Mouse (Mus musculus) MEL (cell line): ENCODE results near the gene Arhgef25. TPM values are rescaled to one million over a fixed set of nuclear protein-coding genes. Genes with fewer than 3 reads are reported as not detected.

Experiments
- DNase-seq: peaks from one replicate; pipeline ENCODE4 v3.0.0; 2011; ENCODE audit warnings: low read depth, low spot score
- H3K27ac ChIP-seq: 2 replicates; pipeline ENCODE4 v1.5.1; 2012; ENCODE audit warnings: low read depth, mild to moderate bottlenecking, control low read depth, low read length, moderate library complexity; ENCODE audit not compliant: control insufficient read depth
- H3K27me3 ChIP-seq, 2 experiments: fragments of 150-350 bp in 1 of 2; sonication (generic) in 1 of 2; 2 replicates each; pipeline ENCODE4 v1.6.1; 2012; ENCODE audit warnings: low read length in 2 of 2, mild to moderate bottlenecking in 2 of 2, improper control_type of control experiment in 1 of 2, moderate library complexity in 1 of 2; ENCODE audit not compliant: insufficient read depth in 2 of 2, control insufficient read depth in 1 of 2
- H3K36me3 ChIP-seq, 2 experiments: 2 replicates each; pipeline ENCODE4 v1.6.1; 2012 to 2014; ENCODE audit warnings: low read length in 2 of 2, improper control_type of control experiment in 1 of 2, inconsistent platforms in 1 of 2, mild to moderate bottlenecking in 1 of 2; ENCODE audit not compliant: insufficient read depth in 2 of 2, control insufficient read depth in 1 of 2
- H3K4me1 ChIP-seq, 2 experiments: fragments of 150-350 bp in 1 of 2; sonication (generic) in 1 of 2; 2 replicates each; pipeline ENCODE4 v1.6.1; 2012; ENCODE audit warnings: low read length in 2 of 2, improper control_type of control experiment in 1 of 2, mild to moderate bottlenecking in 1 of 2; ENCODE audit not compliant: insufficient read depth in 2 of 2, control insufficient read depth in 1 of 2
- H3K4me3 ChIP-seq, 2 experiments: fragments of 150-350 bp in 1 of 2; sonication (generic) in 1 of 2; 2 replicates each; pipeline ENCODE4 v1.5.1; 2012; ENCODE audit warnings: low read depth in 2 of 2, low read length in 2 of 2, mild to moderate bottlenecking in 2 of 2, moderate library complexity in 2 of 2, control low read depth in 1 of 2, improper control_type of control experiment in 1 of 2; ENCODE audit not compliant: control insufficient read depth in 1 of 2, insufficient read depth in 1 of 2
- H3K79me2 ChIP-seq: 2 replicates; pipeline ENCODE4 v1.6.1; 2012; ENCODE audit warnings: mild to moderate bottlenecking, low read length, moderate library complexity; ENCODE audit not compliant: control insufficient read depth, poor library complexity, insufficient read depth
- H3K9ac ChIP-seq: 2 replicates; pipeline ENCODE4 v1.6.1; 2012; ENCODE audit warnings: low read depth, mild to moderate bottlenecking, control low read depth, low read length, moderate library complexity; ENCODE audit not compliant: control insufficient read depth, poor library complexity, severe bottlenecking
- H3K9me3 ChIP-seq: fragments of 150-350 bp; sonication (generic); replicated peaks from 2 replicates; pipeline ENCODE4 v1.6.1; 2012; ENCODE audit warnings: mild to moderate bottlenecking, low read length, improper control_type of control experiment, moderate library complexity; ENCODE audit not compliant: insufficient read depth
- CTCF ChIP-seq, 3 experiments: IDR thresholded peaks in 2 of 3; conservative IDR thresholded peaks in 1 of 3; 2 replicates each; pipeline ENCODE4 v1.5.1; 2011 to 2012; ENCODE audit warnings: low read length in 3 of 3, low read depth in 2 of 3, mild to moderate bottlenecking in 2 of 3, improper control_type of control experiment in 1 of 3, inconsistent platforms in 1 of 3, mixed read lengths in 1 of 3, moderate library complexity in 1 of 3; ENCODE audit not compliant: control insufficient read depth in 1 of 3, insufficient read depth in 1 of 3, poor library complexity in 1 of 3, severe bottlenecking in 1 of 3
- MAFK ChIP-seq: IDR thresholded peaks from 2 replicates; pipeline ENCODE4 v1.6.1; 2011; ENCODE audit warnings: low read depth, mild to moderate bottlenecking, low read length, improper control_type of control experiment, borderline replicate concordance
- MEF2A ChIP-seq: IDR thresholded peaks from 2 replicates; pipeline ENCODE4 v1.6.1; 2014; ENCODE audit warnings: low read depth, mild to moderate bottlenecking, inconsistent platforms, low read length, improper control_type of control experiment; ENCODE audit not compliant: poor library complexity, insufficient replicate concordance, severe bottlenecking; ENCODE audit errors: extremely low read depth
- POLR2A ChIP-seq, 2 experiments: IDR thresholded peaks; 2 replicates each; pipeline ENCODE4 v1.6.1; 2011 to 2012; ENCODE audit warnings: low read length in 2 of 2, mild to moderate bottlenecking in 2 of 2, control low read depth in 1 of 2, improper control_type of control experiment in 1 of 2, low read depth in 1 of 2, moderate library complexity in 1 of 2; ENCODE audit not compliant: control insufficient read depth in 1 of 2, insufficient read depth in 1 of 2, poor library complexity in 1 of 2
- POLR2AphosphoS5 ChIP-seq: IDR thresholded peaks from 2 replicates; pipeline ENCODE4 v1.6.1; 2012; ENCODE audit warnings: low read depth, borderline replicate concordance, mild to moderate bottlenecking, inconsistent platforms, low read length, moderate library complexity, mixed read lengths
- RAD21 ChIP-seq: IDR thresholded peaks from 2 replicates; pipeline ENCODE4 v1.6.1; 2011; ENCODE audit warnings: mild to moderate bottlenecking, low read depth, low read length, improper control_type of control experiment
- RCOR1 ChIP-seq: IDR thresholded peaks from 2 replicates; pipeline ENCODE4 v1.6.1; 2012; ENCODE audit warnings: low read depth, mild to moderate bottlenecking, inconsistent platforms, low read length, improper control_type of control experiment
- SIN3A ChIP-seq: IDR thresholded peaks from 2 replicates; pipeline ENCODE4 v1.6.1; 2012; ENCODE audit warnings: low read length, improper control_type of control experiment, inconsistent platforms
- SMC3 ChIP-seq: IDR thresholded peaks from 2 replicates; pipeline ENCODE4 v1.6.1; 2011; ENCODE audit warnings: low read depth, low read length, improper control_type of control experiment
- TBP ChIP-seq: IDR thresholded peaks from 2 replicates; pipeline ENCODE4 v1.8.0; 2011; ENCODE audit warnings: low read depth, low read length, improper control_type of control experiment
- USF1 ChIP-seq: IDR thresholded peaks from 2 replicates; pipeline ENCODE4 v1.6.1; 2014; ENCODE audit warnings: low read depth, mild to moderate bottlenecking, inconsistent platforms, low read length, improper control_type of control experiment, moderate library complexity
- ZC3H11A ChIP-seq: IDR thresholded peaks from 2 replicates; pipeline ENCODE4 v1.6.1; 2012; ENCODE audit warnings: low read depth, mild to moderate bottlenecking, inconsistent platforms, low read length, improper control_type of control experiment
- ZKSCAN1 ChIP-seq: IDR thresholded peaks from 2 replicates; pipeline ENCODE4 v1.6.1; 2012; ENCODE audit warnings: low read depth, mild to moderate bottlenecking, inconsistent platforms, low read length, improper control_type of control experiment, moderate library complexity
- ZNF384 ChIP-seq: IDR thresholded peaks from 2 replicates; pipeline ENCODE4 v1.6.1; 2012; ENCODE audit warnings: low read depth, mild to moderate bottlenecking, inconsistent platforms, low read length, improper control_type of control experiment
- polyA plus RNA-seq, 2 experiments: library from polyadenylated mRNA; stranded (reverse) in 1 of 2; unstranded in 1 of 2; fragments of >175 nt in 1 of 2; fragments of >200 nt in 1 of 2; gene quantifications; 2 replicates each; pipeline versions ENCODE4 v1.2.1 to v1.2.4; 2012; ENCODE audit warnings: low replicate concordance in 2 of 2, low read depth in 1 of 2; ENCODE audit not compliant: insufficient read length in 2 of 2, insufficient read depth in 1 of 2, missing spikeins in 1 of 2
- total RNA-seq: library from RNA; depleted of rRNA; stranded (reverse); fragments of 300-350 nt; gene quantifications from 2 replicates; pipeline ENCODE4 v1.2.3, GENCODE M21; 2012

Gene Arhgef25
- total and polyA plus RNA-seq, 3 experiments = 16.9 to 44.6 TPM; not detected in 1

DNA sequence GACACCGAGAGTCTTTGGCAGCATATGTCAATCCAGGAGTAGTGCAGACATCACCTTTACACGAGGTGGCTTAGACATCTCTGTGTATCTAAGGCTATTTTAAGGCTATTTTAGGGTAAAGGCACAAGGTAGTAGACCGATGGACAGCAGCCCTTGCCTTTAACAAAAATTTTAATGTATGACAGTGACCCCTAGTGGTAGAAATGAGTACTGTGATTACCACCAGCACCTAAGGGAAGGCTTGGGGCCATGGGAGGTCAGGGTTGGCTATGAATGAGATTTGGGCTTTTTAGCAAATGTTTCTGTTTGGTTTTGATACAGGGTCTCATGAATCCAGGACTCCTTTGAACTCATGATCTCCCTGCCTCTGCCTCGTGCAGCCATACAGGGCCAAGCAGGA, 39.0 kb upstream of the Arhgef25 start:
- H3K4me3 ChIP-seq = no peak overlapping the region
- no peaks in the 10 kb centered on the region for H3K36me3 ChIP-seq
- H3K27ac ChIP-seq = no peak overlapping the region
- DNase-seq = peak; percentile 76
- H3K9me3 ChIP-seq = no peaks in the 10 kb centered on the region
- TF ChIP-seq RCOR1 (no peak), SIN3A (0 out of 2 replicates have a peak, but pooled peaks have one; percentile 22), RAD21 (peak; percentile 94), USF1 (no peak), CTCF (IDR thresholded peaks at IDR 0.05 in 2 of 3, conservative IDR thresholded peaks at IDR 0.05 in 1 of 3; ENCODE audit: control insufficient read depth in 1 of 3, insufficient read depth in 1 of 3, low read depth in 2 of 3, low read length in 3 of 3, poor library complexity in 1 of 3, severe bottlenecking in 1 of 3) (peak; percentile 41 to 93 (median 83)), POLR2A (IDR thresholded peaks at IDR 0.05; ENCODE audit: control insufficient read depth in 1 of 2, insufficient read depth in 1 of 2, low read depth in 1 of 2, low read length in 2 of 2, poor library complexity in 1 of 2) (no peak), ZC3H11A (peak; percentile 95), MAFK (no peak), SMC3 (peak; percentile 94)
- H3K27me3 ChIP-seq = no peaks in the 10 kb centered on the region
- H3K79me2 ChIP-seq = no peaks in the 10 kb centered on the region
- no peak overlapping the region for H3K9ac ChIP-seq
- H3K4me1 ChIP-seq = peaks cover 0 to 7% of the 10 kb centered on the region in 2 experiments; a peak in 1 of 4 replicates

GRCm38 (mm10) chr10:127227163-127227562, 37.3 kb upstream of the Arhgef25 start:
- TF ChIP-seq POLR2AphosphoS5 (no peak), ZKSCAN1 (no peak), ZNF384 (no peak)
- no peak overlapping the region for H3K4me3 ChIP-seq
- H3K27me3 ChIP-seq = no peaks in the 10 kb centered on the region
- peaks cover 0 to 7% of the 10 kb centered on the region in 2 experiments; a peak in 1 of 4 replicates for H3K4me1 ChIP-seq
- H3K36me3 ChIP-seq = no peaks in the 10 kb centered on the region
- no peaks in the 10 kb centered on the region for H3K9me3 ChIP-seq
- DNase-seq = no peak
- no peak overlapping the region for H3K9ac ChIP-seq
- H3K27ac ChIP-seq = no peak overlapping the region
- no peaks in the 10 kb centered on the region for H3K79me2 ChIP-seq

GRCm38 (mm10) chr10:127226318-127226895, 36.5 kb upstream of the Arhgef25 start:
- Histone ChIP-seq H3K79me2 (no peaks in the 10 kb centered on the region), H3K27me3 (no peaks in the 10 kb centered on the region), H3K4me3 (no peak overlapping the region), H3K4me1 (peaks cover 0 to 7% of the 10 kb centered on the region in 2 experiments; a peak in 1 of 4 replicates), H3K36me3 (no peaks in the 10 kb centered on the region), H3K27ac (no peak overlapping the region), H3K9me3 (no peaks in the 10 kb centered on the region), H3K9ac (no peak overlapping the region)
- DNase-seq = no peak
- TF ChIP-seq MAFK (0 out of 2 replicates have a peak, but pooled peaks have one; percentile 60), CTCF (IDR thresholded peaks at IDR 0.05 in 2 of 3, conservative IDR thresholded peaks at IDR 0.05 in 1 of 3; ENCODE audit: control insufficient read depth in 1 of 3, insufficient read depth in 1 of 3, low read depth in 2 of 3, low read length in 3 of 3, poor library complexity in 1 of 3, severe bottlenecking in 1 of 3) (peak; percentile 23 to 48 (median 40); a peak in 4 of 6 replicates), SMC3 (peak; percentile 62), TBP (no peak), POLR2AphosphoS5 (no peak), MEF2A (no peak)
